Mouse (Mus musculus) liver, embryonic 11.5 days (tissue): Measurements from ENCODE around the gene Tspan9. TPM values are rescaled to one million over a fixed set of nuclear protein-coding genes. Genes with fewer than 3 reads are reported as not detected.

Source experiments
- ATAC-seq: fragments of 200-750 bp; cut with Nextera tagmentation; replicated peaks from 2 replicates; pipeline ENCODE4 v1.8.0; 2017; ENCODE audit warnings: moderate number of reproducible peaks, mild to moderate bottlenecking, moderate TSS enrichment, moderate library complexity; ENCODE audit not compliant: low FRiP score
- DNase-seq: peaks from one replicate; pipeline ENCODE4 v3.0.0-alpha.2; 2017; ENCODE audit warnings: low spot score
- H3K27ac ChIP-seq: fragments of 300-500 bp; sonication (generic); 2 replicates; pipeline ENCODE4 v1.5.1; 2014; ENCODE audit warnings: mild to moderate bottlenecking, low read depth, low read length, control low read depth
- H3K27me3 ChIP-seq: fragments of 300-500 bp; sonication (generic); replicated peaks from 2 replicates; pipeline ENCODE4 v1.6.1; 2014; ENCODE audit warnings: low read length, mixed read lengths; ENCODE audit not compliant: control insufficient read depth, insufficient read depth
- H3K36me3 ChIP-seq: fragments of 300-500 bp; sonication (generic); 2 replicates; pipeline ENCODE4 v1.6.1; 2014; ENCODE audit warnings: mild to moderate bottlenecking, low read length, moderate library complexity, mixed read lengths; ENCODE audit not compliant: control insufficient read depth, insufficient read depth
- H3K4me1 ChIP-seq: fragments of 300-500 bp; sonication (generic); replicated peaks from 2 replicates; pipeline ENCODE4 v1.6.1; 2014; ENCODE audit warnings: low read length, mixed read lengths; ENCODE audit not compliant: control insufficient read depth, insufficient read depth
- H3K4me2 ChIP-seq: fragments of 300-500 bp; sonication (generic); 2 replicates; pipeline ENCODE4 v1.6.1; 2014; ENCODE audit warnings: mild to moderate bottlenecking, control low read depth, moderate library complexity
- H3K4me3 ChIP-seq: fragments of 300-500 bp; sonication (generic); 2 replicates; pipeline ENCODE4 v1.5.1; 2014; ENCODE audit warnings: low read depth, low read length, control low read depth
- H3K9ac ChIP-seq: fragments of 300-500 bp; sonication (generic); 2 replicates; pipeline ENCODE4 v1.6.1; 2014; ENCODE audit warnings: low read depth, low read length, control low read depth
- H3K9me3 ChIP-seq: fragments of 300-500 bp; sonication (generic); 2 replicates; pipeline ENCODE4 v1.6.1; 2016; ENCODE audit warnings: low read length, inconsistent platforms, mixed read lengths; ENCODE audit not compliant: control insufficient read depth
- WGBS: fragments of 180-500 bp; shearing (Covaris S2); extraction: QIAGEN DNeasy Blood & Tissue Kit; methylation state at CpG from one replicate; pipeline ENCODE4 v1.1.7; 2014; 5-methylcytosine and 5-hydroxymethylcytosine counted together
- microRNA-seq: library from miRNA; unstranded; fragments of <30 nt; microRNA quantifications from one replicate; pipeline ENCODE4, GENCODE M21; 2017; ENCODE audit warnings: borderline number of aligned reads
- polyA plus RNA-seq: library from polyadenylated mRNA; unstranded; fragments of >200 nt; fragmentation: Nextera tagmentation; extraction: Ambion mirVana; gene quantifications from 2 replicates; pipeline ENCODE4 v1.2.1, GENCODE M21; 2014

Tspan9 gene
- polyA plus RNA-seq, 1 experiment from 2014 or later: 46.3 TPM

DNA sequence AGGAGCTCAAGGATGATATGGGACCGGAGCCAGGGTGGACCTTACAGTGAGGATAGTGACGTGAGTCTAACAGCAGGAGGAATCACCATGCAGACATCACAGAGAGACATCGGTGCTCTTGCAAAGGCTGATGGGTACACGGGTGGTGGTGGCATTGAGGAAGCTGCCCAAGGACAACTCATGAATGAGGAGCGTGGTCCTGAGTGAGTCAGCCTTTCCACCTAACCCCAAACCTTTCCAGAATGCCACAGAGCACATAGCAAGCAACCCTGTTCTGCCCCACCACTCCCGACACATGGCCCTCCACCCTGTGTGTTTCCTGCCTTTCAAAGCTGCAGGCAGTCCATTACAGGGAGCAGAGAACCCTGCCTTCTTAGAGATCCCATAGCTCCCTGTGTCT lies 223.9 kb downstream of the Tspan9 start:
- H3K27me3 ChIP-seq: no peaks in the 10 kb centered on the region
- ATAC-seq: no peak
- no peak overlapping the region for H3K9ac ChIP-seq
- H3K4me2 ChIP-seq: no peak overlapping the region
- WGBS: 70% methylated on average over 6 of the region's 6 CpGs
- H3K27ac ChIP-seq: no peak overlapping the region
- no peak overlapping the region for H3K4me3 ChIP-seq
- H3K9me3 ChIP-seq: no peaks in the 10 kb centered on the region
- DNase-seq: no peak
- no peaks in the 10 kb centered on the region for H3K4me1 ChIP-seq
- no peaks in the 10 kb centered on the region for H3K36me3 ChIP-seq

DNA sequence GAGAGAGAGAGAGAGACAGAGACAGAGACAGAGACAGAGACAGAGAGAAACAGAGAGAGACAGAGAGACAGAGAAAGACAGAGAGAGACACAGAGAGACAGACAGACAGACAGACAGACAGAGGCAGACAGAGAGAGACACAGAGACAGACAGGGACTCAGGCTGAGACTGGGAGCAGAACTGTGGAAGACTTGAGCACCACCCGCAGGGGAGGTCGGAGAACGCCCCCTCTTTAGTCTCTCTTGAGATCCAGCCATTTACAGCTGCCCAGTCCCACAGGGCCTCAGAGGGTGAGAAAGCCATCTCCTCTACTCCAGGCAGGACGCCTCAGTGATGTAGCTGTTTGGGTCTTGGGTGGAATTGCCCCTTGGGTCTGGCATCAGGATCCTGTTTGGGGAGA lies 225.7 kb downstream of the Tspan9 start:
- Histone ChIP-seq H3K9ac (no peak overlapping the region), H3K4me1 (no peaks in the 10 kb centered on the region), H3K4me3 (no peak overlapping the region), H3K27me3 (no peaks in the 10 kb centered on the region), H3K36me3 (no peaks in the 10 kb centered on the region), H3K9me3 (no peaks in the 10 kb centered on the region), H3K4me2 (no peak overlapping the region), H3K27ac (no peak overlapping the region)
- no peak for ATAC-seq
- 70% methylated on average over 4 of the region's 4 CpGs for WGBS
- no peak for DNase-seq

- H3K36me3 ChIP-seq: no peaks in the 10 kb centered on the region
- 70% methylated on average over 3 of the region's 3 CpGs for WGBS
- no peak overlapping the region for H3K9ac ChIP-seq
- no peak overlapping the region for H3K4me2 ChIP-seq
- ATAC-seq (no peak), DNase-seq (no peak)
- no peak overlapping the region for H3K27ac ChIP-seq
- no peak overlapping the region for H3K4me3 ChIP-seq
- H3K27me3 ChIP-seq: no peaks in the 10 kb centered on the region
- no peaks in the 10 kb centered on the region for H3K4me1 ChIP-seq
- H3K9me3 ChIP-seq: no peaks in the 10 kb centered on the region
Measured at GRCm38 (mm10) chr6:127916993-127917392, 226.4 kb downstream of the Tspan9 start.

- H3K4me3 ChIP-seq: no peak overlapping the region
- H3K4me1 ChIP-seq: no peaks in the 10 kb centered on the region
- H3K9ac ChIP-seq: no peak overlapping the region
- no peak overlapping the region for H3K4me2 ChIP-seq
- no peaks in the 10 kb centered on the region for H3K27me3 ChIP-seq
- DNase-seq (no peak), ATAC-seq (no peak)
- 85% methylated on average over 3 of the region's 3 CpGs for WGBS
- H3K27ac ChIP-seq: no peak overlapping the region
- H3K9me3 ChIP-seq: no peaks in the 10 kb centered on the region
- H3K36me3 ChIP-seq: no peaks in the 10 kb centered on the region
Measured at GRCm38 (mm10) chr6:127912938-127913337, 230.5 kb downstream of the Tspan9 start.

GRCm38 (mm10) chr6:127911687-127912086 lies 231.7 kb downstream of the Tspan9 start:
- Histone ChIP-seq H3K4me2 (no peak overlapping the region), H3K4me1 (no peaks in the 10 kb centered on the region), H3K4me3 (no peak overlapping the region), H3K36me3 (no peaks in the 10 kb centered on the region), H3K9ac (no peak overlapping the region), H3K27me3 (no peaks in the 10 kb centered on the region), H3K9me3 (no peaks in the 10 kb centered on the region), H3K27ac (no peak overlapping the region)
- ATAC-seq (no peak), DNase-seq (no peak)
- WGBS: 62% methylated on average over 4 of the region's 4 CpGs

Small RNAs within 50 kb of the gene (microRNA-seq; reads per million reads assigned to microRNA genes)
- not detected for gene Gm26338

Other genes starting within 250 kb of the Tspan9 start
- gene Tead4, start 157.2 kb upstream of the Tspan9 start, polyA plus RNA-seq: 0.95 and 1.9 TPM in 2 replicates
- 9.5 and 10.1 TPM in 2 replicates for gene Tulp3, start 212.3 kb upstream of the Tspan9 start, polyA plus RNA-seq
- 120 and 126 TPM in 2 replicates for gene Rhno1, start 219.3 kb upstream of the Tspan9 start, polyA plus RNA-seq
- 34.2 and 38.3 TPM in 2 replicates for gene Foxm1, start 219.4 kb upstream of the Tspan9 start, polyA plus RNA-seq
- gene Tex52, start 231.9 kb upstream of the Tspan9 start, polyA plus RNA-seq: 0.14 TPM in 1 of 2 replicates, not detected in the other
- not detected in 2 replicates for gene Gm44596, start 231.9 kb upstream of the Tspan9 start, polyA plus RNA-seq